Mouse (Mus musculus): ENCODE measurements around the gene Gm10037. TPM values are rescaled to one million over a fixed set of nuclear protein-coding genes. Genes with fewer than 3 reads are reported as not detected.
"Not testable (repeated sequence)": the region's sequence is repeated elsewhere in the genome, so short reads cannot be mapped to it uniquely, and the experiment has no call there.

Gm10037 gene
- polyA plus RNA-seq, 1 experiment = not detected

DNA sequence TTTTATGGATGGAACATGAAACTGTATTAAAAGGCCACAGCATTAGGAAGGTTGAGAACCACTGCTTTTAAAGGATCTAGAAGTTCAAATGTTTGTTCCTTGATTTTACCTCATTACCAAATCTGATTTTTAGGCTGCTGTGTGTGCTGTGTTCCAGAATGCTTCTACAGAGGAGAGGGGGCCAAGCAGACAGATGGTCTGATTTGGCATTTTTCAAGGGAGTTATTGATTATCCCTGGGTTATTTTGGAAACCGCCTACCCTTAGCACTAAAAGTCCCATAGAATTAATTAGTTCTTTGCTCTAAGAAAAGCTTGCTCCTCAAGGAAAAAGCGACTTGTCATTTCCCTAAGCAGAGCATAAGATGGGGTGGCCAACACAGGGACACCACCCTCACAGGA is 23.1 kb downstream of the Gm10037 start:
- Histone ChIP-seq H3K4me3 (ENCODE audit: insufficient read depth, low read depth, low read length) (no peak overlapping the region), H3K4me1 (ENCODE audit: control insufficient read depth, insufficient read depth, insufficient read length, low read length) (no peaks in the 10 kb centered on the region), H3K27ac (replicated peaks; ENCODE audit: low read depth, low read length) (no peak overlapping the region)

DNA sequence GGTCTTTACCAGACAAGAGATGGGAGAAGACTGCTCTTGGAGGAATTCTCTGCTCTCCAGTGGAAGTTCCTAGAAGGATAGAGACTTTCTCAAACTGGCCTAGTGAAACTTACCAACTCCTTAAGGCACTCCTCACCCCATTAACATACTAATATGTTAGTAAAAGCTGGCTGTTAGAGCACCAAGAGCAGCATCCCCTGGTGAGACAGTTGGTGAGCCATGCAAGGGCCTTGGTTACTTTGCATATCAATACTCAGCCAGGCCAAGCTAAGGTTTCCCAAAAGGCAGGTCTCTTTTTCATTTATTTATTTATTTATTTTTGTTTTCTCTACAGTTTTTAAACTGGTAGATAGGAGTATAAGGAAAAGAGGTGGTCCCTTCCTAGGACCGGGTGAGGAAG is 26.4 kb downstream of the Gm10037 start:
- H3K4me3 ChIP-seq (ENCODE audit: insufficient read depth, low read depth, low read length) = no peak overlapping the region
- no peak overlapping the region for H3K27ac ChIP-seq (replicated peaks; ENCODE audit: low read depth, low read length)
- no peaks in the 10 kb centered on the region for H3K4me1 ChIP-seq (ENCODE audit: control insufficient read depth, insufficient read depth, insufficient read length, low read length)

DNA sequence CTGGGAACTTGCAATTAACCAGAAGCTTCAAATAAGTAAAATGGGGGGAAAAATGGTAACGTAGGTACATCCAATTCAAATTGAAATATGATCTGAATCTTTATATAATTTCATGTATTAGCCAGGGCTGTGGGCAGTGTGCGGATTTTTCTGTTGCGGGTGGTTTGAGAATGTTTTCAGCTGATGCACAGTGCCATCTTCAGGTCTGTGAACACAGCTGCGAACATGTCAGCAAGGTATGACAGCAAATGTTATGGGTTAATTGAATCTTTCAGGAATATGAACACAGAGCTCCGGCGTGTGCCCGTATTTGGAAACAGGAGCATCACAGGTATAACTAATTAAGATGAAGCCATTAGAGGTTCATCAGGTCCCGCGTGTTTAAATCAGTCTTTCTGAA is 31.6 kb downstream of the Gm10037 start:
- no peaks in the 10 kb centered on the region for H3K4me1 ChIP-seq (ENCODE audit: control insufficient read depth, insufficient read depth, insufficient read length, low read length)
- no peak overlapping the region for H3K27ac ChIP-seq (replicated peaks; ENCODE audit: low read depth, low read length)
- H3K4me3 ChIP-seq (ENCODE audit: insufficient read depth, low read depth, low read length) = no peak overlapping the region

DNA sequence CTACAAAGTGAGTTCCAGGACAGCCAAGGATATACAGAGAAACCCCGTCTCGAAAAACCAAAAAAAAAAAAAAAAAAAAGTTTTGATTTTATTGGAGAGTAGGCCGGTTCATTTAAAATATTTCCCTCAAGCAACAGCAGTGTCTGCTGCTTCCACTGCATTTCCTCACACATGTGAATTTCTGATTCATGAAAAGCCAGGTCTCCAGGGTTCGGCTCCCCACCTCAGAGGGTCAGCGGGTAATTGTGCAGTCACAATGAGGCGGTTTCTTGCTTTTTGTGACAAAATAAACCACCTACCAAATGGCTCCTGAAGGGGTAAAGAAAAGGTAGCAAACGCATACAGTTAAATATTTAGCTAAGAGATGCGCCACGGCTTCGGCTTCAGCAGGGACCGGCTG is 32.1 kb downstream of the Gm10037 start, which contains the start of gene BC048507:
Gene BC048507 (plus strand): TSS at position 301 of the 400 bp plus-strand sequence.
- no peaks in the 10 kb centered on the region for H3K4me1 ChIP-seq (ENCODE audit: control insufficient read depth, insufficient read depth, insufficient read length, low read length)
- no peak within 1 kb of the TSS for H3K27ac ChIP-seq (replicated peaks; ENCODE audit: low read depth, low read length)
- H3K4me3 ChIP-seq (ENCODE audit: insufficient read depth, low read depth, low read length) = no peak within 1 kb of the TSS

DNA sequence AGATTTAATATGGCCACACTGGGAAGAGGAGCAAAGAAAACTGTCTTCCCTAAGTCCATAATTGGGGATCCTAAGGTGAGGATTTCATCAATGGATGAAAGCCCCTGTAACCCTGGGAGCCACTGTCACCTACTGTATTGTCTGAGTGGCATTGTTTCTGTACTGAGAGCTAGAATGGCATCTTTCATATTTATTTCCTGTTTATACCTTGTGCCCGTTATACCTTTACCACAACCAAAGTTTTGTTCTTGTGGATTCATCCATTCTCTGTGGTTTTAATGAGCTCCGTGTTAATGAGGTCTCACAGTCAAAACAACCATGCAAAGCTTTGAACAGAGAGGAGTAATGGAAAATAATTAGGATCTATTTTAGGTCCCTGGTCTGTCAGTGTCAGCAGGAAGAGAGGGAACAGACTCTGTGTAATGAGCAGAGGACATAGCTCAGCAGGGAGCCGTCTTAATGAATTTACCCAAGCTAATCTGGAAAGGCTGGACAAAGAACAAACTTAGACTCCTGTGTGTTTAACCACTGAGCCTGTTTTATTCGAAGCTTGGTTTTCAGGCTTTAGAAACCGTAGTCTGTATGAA is 34.0 kb downstream of the Gm10037 start:
- H3K27ac ChIP-seq (replicated peaks; ENCODE audit: low read depth, low read length) = no peak overlapping the region
- H3K4me3 ChIP-seq (ENCODE audit: insufficient read depth, low read depth, low read length) = no peak overlapping the region
- H3K4me1 ChIP-seq (ENCODE audit: control insufficient read depth, insufficient read depth, insufficient read length, low read length) = no peaks in the 10 kb centered on the region

DNA sequence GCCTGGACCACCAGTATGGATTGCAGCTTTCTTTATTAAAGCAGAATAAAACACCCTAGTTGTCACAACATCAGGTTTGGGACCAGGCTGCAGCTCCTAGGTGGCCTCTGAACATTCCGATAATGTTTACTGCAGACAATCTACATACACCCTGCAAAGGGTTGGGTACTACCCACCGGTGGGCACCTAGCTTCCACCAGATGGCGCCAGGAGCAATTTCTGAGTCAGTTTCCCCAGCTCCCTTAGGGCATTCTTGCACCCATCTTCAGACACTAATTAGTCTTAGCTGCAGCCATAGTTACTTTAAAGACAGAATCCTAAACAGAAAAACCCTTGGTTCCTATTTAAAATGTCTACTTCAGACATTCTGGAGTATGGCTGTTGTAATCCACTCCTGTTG is 37.0 kb downstream of the Gm10037 start:
- Histone ChIP-seq H3K27ac (replicated peaks; ENCODE audit: low read depth, low read length) (no peak overlapping the region), H3K4me1 (ENCODE audit: control insufficient read depth, insufficient read depth, insufficient read length, low read length) (no peaks in the 10 kb centered on the region), H3K4me3 (ENCODE audit: insufficient read depth, low read depth, low read length) (no peak overlapping the region)

DNA sequence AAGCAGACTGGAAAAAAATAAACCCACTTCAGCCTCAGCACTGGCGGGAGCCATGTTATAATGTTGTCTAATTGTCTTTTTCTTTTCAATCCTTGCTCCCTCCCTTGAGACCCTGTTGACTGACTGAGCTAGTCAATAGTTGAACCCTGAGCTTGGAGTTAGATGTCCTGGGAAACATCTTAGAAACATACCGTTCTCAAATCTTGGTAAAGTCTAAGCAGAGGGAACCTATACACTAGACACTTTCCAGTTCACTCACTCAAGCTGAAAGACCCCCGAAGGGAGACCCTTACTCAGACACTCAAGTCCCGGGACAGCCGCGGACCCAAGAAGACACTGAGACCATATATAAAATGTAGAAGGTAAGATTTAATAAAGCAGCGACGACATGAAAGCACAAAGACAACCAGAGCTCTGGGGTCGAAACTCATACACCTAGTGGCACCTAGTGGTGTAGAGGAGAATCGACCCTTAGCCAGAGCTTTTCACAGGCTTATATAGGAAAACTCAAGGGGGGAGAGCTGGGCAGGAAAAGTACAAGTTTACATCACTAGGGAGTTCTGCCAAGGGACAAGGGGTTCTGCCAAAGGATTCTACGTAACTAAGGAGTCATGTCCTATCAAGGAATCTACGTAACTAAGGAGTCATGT is 45.3 kb downstream of the Gm10037 start:
- H3K4me3 ChIP-seq (ENCODE audit: insufficient read depth, low read depth, low read length); H3K4me1 ChIP-seq (ENCODE audit: control insufficient read depth, insufficient read depth, insufficient read length, low read length); H3K27ac ChIP-seq (replicated peaks; ENCODE audit: low read depth, low read length): not testable (repeated sequence)

DNA sequence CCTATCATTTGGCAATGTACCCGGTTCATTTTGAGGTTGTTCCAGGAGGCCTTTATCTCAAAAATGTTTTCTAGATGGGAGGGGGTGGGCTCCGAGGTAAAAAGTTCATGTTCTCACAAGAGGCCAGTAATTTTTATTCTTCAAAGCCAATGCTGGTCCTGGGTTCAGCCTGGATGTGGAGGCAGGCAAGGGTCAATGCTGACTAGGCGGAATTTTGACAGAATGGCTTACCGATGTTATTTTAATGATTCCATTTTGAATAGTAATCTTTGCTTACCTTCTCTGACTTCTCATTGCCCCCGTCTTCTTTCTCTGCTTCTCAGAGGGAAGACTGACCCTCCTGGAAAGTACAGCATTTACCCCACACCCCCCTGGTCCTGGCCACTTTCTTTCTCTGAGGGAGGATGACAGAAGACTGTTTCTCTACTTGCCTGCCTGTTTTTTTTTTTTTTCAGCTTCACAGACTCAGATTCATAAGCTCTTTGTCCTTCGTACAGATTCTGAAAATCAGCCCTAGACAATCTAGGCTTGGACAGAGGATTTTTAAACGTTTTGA is 45.9 kb downstream of the Gm10037 start:
- no peak overlapping the region for H3K4me3 ChIP-seq (ENCODE audit: insufficient read depth, low read depth, low read length)
- no peaks in the 10 kb centered on the region for H3K4me1 ChIP-seq (ENCODE audit: control insufficient read depth, insufficient read depth, insufficient read length, low read length)
- H3K27ac ChIP-seq (replicated peaks; ENCODE audit: low read depth, low read length) = no peak overlapping the region

DNA sequence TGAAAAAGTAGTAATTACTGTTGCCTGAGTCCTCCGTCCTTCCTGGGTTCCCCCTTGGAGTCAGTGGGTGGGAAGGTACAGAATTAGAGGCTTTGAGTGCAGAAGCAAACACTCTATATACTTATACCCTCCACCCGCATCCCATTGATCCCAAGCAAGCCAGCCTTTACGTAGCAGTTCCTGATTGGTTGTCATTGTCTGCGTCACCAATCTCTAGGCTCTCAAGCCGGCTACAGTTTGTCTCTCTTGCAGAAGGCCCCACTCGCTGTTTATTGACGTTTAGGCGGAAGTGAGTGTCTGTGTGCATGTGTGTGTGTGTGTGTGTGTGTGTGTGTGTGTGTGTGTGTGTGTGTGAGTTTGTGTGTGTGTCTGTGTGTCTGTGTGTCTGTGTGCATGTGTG is 53.1 kb downstream of the Gm10037 start:
- H3K4me3 ChIP-seq (ENCODE audit: insufficient read depth, low read depth, low read length) = no peak overlapping the region
- no peaks in the 10 kb centered on the region for H3K4me1 ChIP-seq (ENCODE audit: control insufficient read depth, insufficient read depth, insufficient read length, low read length)
- no peak overlapping the region for H3K27ac ChIP-seq (replicated peaks; ENCODE audit: low read depth, low read length)

Other genes starting within 250 kb of the Gm10037 start
- gene Zfp729b, start 221.4 kb upstream of the Gm10037 start, polyA plus RNA-seq (2012; ENCODE audit: insufficient read depth, insufficient read length, missing spikeins) = 4.0 and 5.3 TPM in 2 replicates
- 1.7 TPM in 1 of 2 replicates, not detected in the other for gene Gm49345, start 193.3 kb upstream of the Gm10037 start, polyA plus RNA-seq (2012; ENCODE audit: insufficient read depth, insufficient read length, missing spikeins)
- gene Zfp729a, start 193.3 kb upstream of the Gm10037 start, polyA plus RNA-seq (2012; ENCODE audit: insufficient read depth, insufficient read length, missing spikeins) = 2.0 and 3.9 TPM in 2 replicates
- gene Zfp738, start 144.0 kb upstream of the Gm10037 start, polyA plus RNA-seq (2012; ENCODE audit: insufficient read depth, insufficient read length, missing spikeins) = 6.9 and 7.0 TPM in 2 replicates
- 3.0 and 6.1 TPM in 2 replicates for gene Zfp65, start 101.9 kb upstream of the Gm10037 start, polyA plus RNA-seq (2012; ENCODE audit: insufficient read depth, insufficient read length, missing spikeins)
- 1.8 and 2.0 TPM in 2 replicates for gene Zfp85, start 75.9 kb upstream of the Gm10037 start, polyA plus RNA-seq (2012; ENCODE audit: insufficient read depth, insufficient read length, missing spikeins)
- 0.88 and 1.4 TPM in 2 replicates for gene Zfp493, start 51.4 kb upstream of the Gm10037 start, polyA plus RNA-seq (2012; ENCODE audit: insufficient read depth, insufficient read length, missing spikeins)
- gene Zfp273, start 17.4 kb upstream of the Gm10037 start, polyA plus RNA-seq (2012; ENCODE audit: insufficient read depth, insufficient read length, missing spikeins) = 3.7 and 3.9 TPM in 2 replicates
- not detected in 2 replicates for gene BC048507, start 32.2 kb downstream of the Gm10037 start, polyA plus RNA-seq (2012; ENCODE audit: insufficient read depth, insufficient read length, missing spikeins)